Mouse (Mus musculus) liver, adult 2 months (tissue): ENCODE results near the gene Mogs.

Experiments used
- CTCF ChIP-seq: fragments of 200-500 bp; IDR thresholded peaks from 2 replicates; pipeline ENCODE4 v1.5.1; 2011; ENCODE audit warnings: low read depth, low read length, control low read depth
- POLR2A ChIP-seq: fragments of 200-500 bp; IDR thresholded peaks from 2 replicates; pipeline ENCODE4 v1.6.1; 2011; ENCODE audit warnings: low read length, control low read depth; ENCODE audit not compliant: insufficient read depth; ENCODE audit errors: extremely low read depth

DNA sequence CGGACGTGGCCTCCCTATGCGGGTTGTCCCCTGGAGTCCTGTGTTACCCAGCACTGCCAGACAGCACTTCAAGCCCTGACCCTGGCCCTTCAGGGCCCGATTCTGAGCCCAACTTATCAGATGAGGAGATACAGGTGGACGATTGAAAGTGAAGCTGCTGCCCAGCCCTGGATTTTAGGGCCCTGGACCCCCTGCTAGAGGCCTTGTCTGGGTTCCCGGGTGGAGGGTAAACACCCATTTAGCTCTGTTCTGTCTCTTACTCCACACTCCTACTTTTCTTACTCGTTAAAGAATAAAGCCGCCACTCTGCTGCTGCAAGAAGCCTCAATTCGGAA is 27.4 kb upstream of the Mogs start:
- TF ChIP-seq CTCF (no peak), POLR2A (no peak)
